Mouse (Mus musculus): Measurements from ENCODE around the gene Rab2b. TPM values are rescaled to one million over a fixed set of nuclear protein-coding genes. Genes with fewer than 3 reads are reported as not detected.

Gene Rab2b
- total and polyA plus RNA-seq, 3 experiments: 3.0 to 5.9 TPM; not detected in 1

- Histone ChIP-seq H3K27me3 (ENCODE audit: control insufficient read depth in 1 of 2, insufficient read depth in 2 of 2, low read length in 2 of 2) (no peaks in the 10 kb centered on the region), H3K9me3 (replicated peaks; ENCODE audit: insufficient read depth, low read length) (no peaks in the 10 kb centered on the region), H3K9ac (ENCODE audit: control insufficient read depth, low read depth, low read length, poor library complexity, severe bottlenecking) (no peak overlapping the region), H3K4me3 (ENCODE audit: control insufficient read depth in 1 of 2, insufficient read depth in 1 of 2, low read depth in 2 of 2, low read length in 2 of 2) (no peak overlapping the region), H3K36me3 (ENCODE audit: control insufficient read depth in 1 of 2, insufficient read depth in 2 of 2, low read length in 2 of 2) (peaks cover 0 to 23% of the 10 kb centered on the region in 2 experiments; a peak in 3 of 4 replicates), H3K79me2 (ENCODE audit: control insufficient read depth, insufficient read depth, low read length, poor library complexity) (peaks cover 51% of the 10 kb centered on the region), H3K27ac (ENCODE audit: control insufficient read depth, low read depth, low read length) (no peak overlapping the region), H3K4me1 (ENCODE audit: control insufficient read depth in 1 of 2, insufficient read depth in 2 of 2, low read length in 2 of 2) (peaks cover 2 to 12% of the 10 kb centered on the region in 2 experiments; a peak in 3 of 4 replicates)
- no peak for TF ChIP-seq EP300 (IDR thresholded peaks at IDR 0.05; ENCODE audit: low read depth in 1 of 2, low read length in 2 of 2)
- TF ChIP-seq MAX (IDR thresholded peaks at IDR 0.05; ENCODE audit: low read length): no peak
- no peak for DNase-seq (ENCODE audit: low read depth, low spot score)
Measured at GRCm38 (mm10) chr14:52246129-52246528, 33.2 kb downstream of the Rab2b start.

GRCm38 (mm10) chr14:52244690-52245042 lies 34.7 kb downstream of the Rab2b start:
- peaks cover 2 to 12% of the 10 kb centered on the region in 2 experiments; a peak in 3 of 4 replicates for H3K4me1 ChIP-seq (ENCODE audit: control insufficient read depth in 1 of 2, insufficient read depth in 2 of 2, low read length in 2 of 2)
- H3K9me3 ChIP-seq (replicated peaks; ENCODE audit: insufficient read depth, low read length): no peaks in the 10 kb centered on the region
- peaks cover 56% of the 10 kb centered on the region for H3K79me2 ChIP-seq (ENCODE audit: control insufficient read depth, insufficient read depth, low read length, poor library complexity)
- H3K27me3 ChIP-seq (ENCODE audit: control insufficient read depth in 1 of 2, insufficient read depth in 2 of 2, low read length in 2 of 2): no peaks in the 10 kb centered on the region
- no peak for TF ChIP-seq CTCF (IDR thresholded peaks at IDR 0.05 in 2 of 3, conservative IDR thresholded peaks at IDR 0.05 in 1 of 3; ENCODE audit: control insufficient read depth in 1 of 3, insufficient read depth in 1 of 3, low read depth in 2 of 3, low read length in 3 of 3, poor library complexity in 1 of 3, severe bottlenecking in 1 of 3)
- TF ChIP-seq ELF1 (IDR thresholded peaks at IDR 0.05; ENCODE audit: low read depth, low read length): no peak
- TF ChIP-seq RCOR1 (IDR thresholded peaks at IDR 0.05; ENCODE audit: low read depth, low read length): no peak
- TF ChIP-seq MEF2A (IDR thresholded peaks at IDR 0.05; ENCODE audit: extremely low read depth, insufficient replicate concordance, low read depth, low read length, poor library complexity, severe bottlenecking): no peak
- TF ChIP-seq POLR2AphosphoS2 (IDR thresholded peaks at IDR 0.05; ENCODE audit: low read length): no peak
- peak; percentile 6; the same call in 1 of the 2 replicates for TF ChIP-seq MXI1 (IDR thresholded peaks at IDR 0.05; ENCODE audit: low read depth, low read length)
- no peak for TF ChIP-seq GABPA (IDR thresholded peaks at IDR 0.05; ENCODE audit: low read depth, low read length)
- no peak for TF ChIP-seq KAT2A (conservative IDR thresholded peaks at IDR 0.05; ENCODE audit: low read depth, low read length)
- 0 out of 2 replicates have a peak, but pooled peaks have one; percentile 3 for TF ChIP-seq TCF12 (IDR thresholded peaks at IDR 0.05; ENCODE audit: low read depth, low read length)
- TF ChIP-seq ZKSCAN1 (IDR thresholded peaks at IDR 0.05; ENCODE audit: low read depth, low read length): no peak
- TF ChIP-seq EP300 (IDR thresholded peaks at IDR 0.05; ENCODE audit: low read depth in 1 of 2, low read length in 2 of 2): no peak
- TF ChIP-seq BHLHE40 (IDR thresholded peaks at IDR 0.05; ENCODE audit: borderline replicate concordance, low read depth, low read length): no peak
- no peak for TF ChIP-seq USF1 (IDR thresholded peaks at IDR 0.05; ENCODE audit: low read depth, low read length)
- TF ChIP-seq ZMIZ1 (IDR thresholded peaks at IDR 0.05; ENCODE audit: low read depth, low read length): no peak
- TF ChIP-seq POLR2A (IDR thresholded peaks at IDR 0.05; ENCODE audit: control insufficient read depth in 1 of 2, insufficient read depth in 1 of 2, low read depth in 1 of 2, low read length in 2 of 2, poor library complexity in 1 of 2): peak in 1 of 2 experiments; percentile 37; a peak in 2 of 4 replicates
- no peak for TF ChIP-seq ZNF384 (IDR thresholded peaks at IDR 0.05; ENCODE audit: low read depth, low read length)
- no peak for TF ChIP-seq RAD21 (IDR thresholded peaks at IDR 0.05; ENCODE audit: low read depth, low read length)
- TF ChIP-seq UBTF (IDR thresholded peaks at IDR 0.05; ENCODE audit: borderline replicate concordance, insufficient read depth, low read depth, low read length): no peak
- no peak for TF ChIP-seq NRF1 (IDR thresholded peaks at IDR 0.05; ENCODE audit: insufficient read depth, low read depth, low read length, poor library complexity, severe bottlenecking)
- no peak for TF ChIP-seq TBP (IDR thresholded peaks at IDR 0.05; ENCODE audit: low read depth, low read length)
- no peak for TF ChIP-seq ZC3H11A (IDR thresholded peaks at IDR 0.05; ENCODE audit: low read depth, low read length)
- no peak for TF ChIP-seq TAL1 (IDR thresholded peaks at IDR 0.05; ENCODE audit: low read length)
- peak overlapping the region; percentile 82 for H3K9ac ChIP-seq (ENCODE audit: control insufficient read depth, low read depth, low read length, poor library complexity, severe bottlenecking)
- H3K27ac ChIP-seq (ENCODE audit: control insufficient read depth, low read depth, low read length): peak overlapping the region; percentile 89
- no peak for DNase-seq (ENCODE audit: low read depth, low spot score)
- peaks cover 0 to 24% of the 10 kb centered on the region in 2 experiments; a peak in 3 of 4 replicates for H3K36me3 ChIP-seq (ENCODE audit: control insufficient read depth in 1 of 2, insufficient read depth in 2 of 2, low read length in 2 of 2)
- H3K4me3 ChIP-seq (ENCODE audit: control insufficient read depth in 1 of 2, insufficient read depth in 1 of 2, low read depth in 2 of 2, low read length in 2 of 2): peak overlapping the region; percentile 51 to 75
